Mouse (Mus musculus): ENCODE measurements around the gene Fut2.

Gene Fut2

GRCm38 (mm10) chr7:45666161-45666560, at the start of gene Fut2:
Gene Fut2 (minus strand): TSS chr7:45666394.
- no peak for DNase-seq (ENCODE audit: low spot score in 2 of 2)

GRCm38 (mm10) chr7:45715090-45715708, 49.0 kb upstream of the Fut2 start, which contains the start of gene Rpl18:
Gene Rpl18 (plus strand): TSS chr7:45715457.
- DNase-seq (ENCODE audit: low spot score in 2 of 2), result peak; percentile 98

GRCm38 (mm10) chr7:45714630-45715089, 48.5 kb upstream of the Fut2 start:
- no peak for DNase-seq (ENCODE audit: low spot score in 2 of 2)

- no peak for DNase-seq (ENCODE audit: low spot score in 2 of 2)
Measured at GRCm38 (mm10) chr7:45713881-45714520, 47.8 kb upstream of the Fut2 start.

- no peak for DNase-seq (ENCODE audit: low spot score in 2 of 2)
Measured at GRCm38 (mm10) chr7:45713396-45713795, 47.2 kb upstream of the Fut2 start.

GRCm38 (mm10) chr7:45712022-45712757, 46.0 kb upstream of the Fut2 start:
- no peak for DNase-seq (ENCODE audit: low spot score in 2 of 2)

GRCm38 (mm10) chr7:45711316-45712021, 45.3 kb upstream of the Fut2 start:
- DNase-seq (ENCODE audit: low spot score in 2 of 2), result no peak

- DNase-seq (ENCODE audit: low spot score in 2 of 2), result no peak
Measured at GRCm38 (mm10) chr7:45710477-45711191, 44.4 kb upstream of the Fut2 start.

GRCm38 (mm10) chr7:45709677-45710355, 43.6 kb upstream of the Fut2 start:
- DNase-seq (ENCODE audit: low spot score in 2 of 2), result no peak

GRCm38 (mm10) chr7:45709036-45709435, 42.8 kb upstream of the Fut2 start:
- DNase-seq (ENCODE audit: low spot score in 2 of 2), result peak in 1 of 2 experiments; percentile 58

- DNase-seq (ENCODE audit: low spot score in 2 of 2), result no peak
Measured at GRCm38 (mm10) chr7:45708221-45708761, 42.1 kb upstream of the Fut2 start.

- DNase-seq (ENCODE audit: low spot score in 2 of 2), result peak; percentile 94 to 95
Measured at GRCm38 (mm10) chr7:45707375-45707967, 41.3 kb upstream of the Fut2 start.

- peak; percentile 74 to 75 for DNase-seq (ENCODE audit: low spot score in 2 of 2)
Measured at GRCm38 (mm10) chr7:45706721-45707241, 40.6 kb upstream of the Fut2 start.

GRCm38 (mm10) chr7:45705873-45706281, 39.7 kb upstream of the Fut2 start:
- peak; percentile 71 to 75 for DNase-seq (ENCODE audit: low spot score in 2 of 2)

- no peak for DNase-seq (ENCODE audit: low spot score in 2 of 2)
Measured at GRCm38 (mm10) chr7:45705443-45705864, 39.3 kb upstream of the Fut2 start.

- DNase-seq (ENCODE audit: low spot score in 2 of 2), result peak; percentile 99 to 100
Measured at GRCm38 (mm10) chr7:45704730-45705442, 38.7 kb upstream of the Fut2 start, which contains the start of gene Dbp. Gene Dbp (plus strand): TSS chr7:45705088.

- DNase-seq (ENCODE audit: low spot score in 2 of 2), result peak; percentile 78 to 83
Measured at GRCm38 (mm10) chr7:45704046-45704559, 37.9 kb upstream of the Fut2 start.

GRCm38 (mm10) chr7:45703521-45704033, 37.4 kb upstream of the Fut2 start:
- no peak for DNase-seq (ENCODE audit: low spot score in 2 of 2)
